Mouse (Mus musculus) naive thymus-derived CD4-positive, alpha-beta T cell, adult 2 months (primary cell): ENCODE results near the gene Ahcyl1.
"Not testable (repeated sequence)": the region's sequence is repeated elsewhere in the genome, so short reads cannot be mapped to it uniquely, and the experiment has no call there.

ENCODE experiments used
- DNase-seq: peaks from one replicate; pipeline ENCODE4 v3.0.0-alpha.2; 2011; ENCODE audit warnings: low read depth

The Ahcyl1 gene

GRCm38 (mm10) chr3:107654861-107655260 lies 41.5 kb downstream of the Ahcyl1 start:
- DNase-seq, result no peak

DNA sequence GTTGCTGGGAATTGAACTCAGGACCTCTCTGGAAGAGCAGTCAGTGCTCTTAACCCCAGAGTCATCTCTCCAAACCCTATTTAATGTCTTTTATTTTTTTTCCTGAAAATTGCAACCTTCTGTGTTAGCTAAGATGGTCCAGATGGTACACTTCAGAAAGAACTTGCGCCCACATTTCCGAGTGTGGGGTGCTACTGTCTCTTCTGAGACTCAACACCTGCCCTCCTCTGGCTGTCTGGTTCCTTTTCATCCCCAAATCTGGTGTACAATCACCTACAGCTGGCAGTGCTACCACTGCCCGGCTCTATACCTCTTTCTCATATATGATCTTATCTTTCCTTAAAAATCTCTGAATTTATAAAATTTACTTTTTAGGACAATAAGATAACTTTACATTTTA lies 43.4 kb downstream of the Ahcyl1 start:
- DNase-seq, result no peak

DNA sequence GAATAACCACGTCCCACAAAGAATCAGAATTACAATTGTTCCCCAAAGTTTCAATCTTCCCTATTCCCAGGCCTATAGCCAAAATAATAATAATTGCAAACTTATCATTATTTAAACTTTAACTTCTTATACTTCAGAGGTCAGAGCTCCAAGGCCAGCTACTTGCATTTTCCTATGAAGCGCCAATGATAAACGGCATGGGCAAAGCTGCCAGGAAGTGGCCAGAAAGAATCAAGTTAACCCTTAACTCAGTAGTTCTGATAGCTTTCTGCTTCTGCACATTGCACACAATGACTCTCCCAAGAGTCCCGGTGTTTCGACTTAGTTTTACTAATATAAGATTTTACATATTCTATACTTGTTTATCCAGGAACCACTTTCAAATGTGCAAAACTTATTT lies 46.1 kb downstream of the Ahcyl1 start:
- not testable (repeated sequence) for DNase-seq

DNA sequence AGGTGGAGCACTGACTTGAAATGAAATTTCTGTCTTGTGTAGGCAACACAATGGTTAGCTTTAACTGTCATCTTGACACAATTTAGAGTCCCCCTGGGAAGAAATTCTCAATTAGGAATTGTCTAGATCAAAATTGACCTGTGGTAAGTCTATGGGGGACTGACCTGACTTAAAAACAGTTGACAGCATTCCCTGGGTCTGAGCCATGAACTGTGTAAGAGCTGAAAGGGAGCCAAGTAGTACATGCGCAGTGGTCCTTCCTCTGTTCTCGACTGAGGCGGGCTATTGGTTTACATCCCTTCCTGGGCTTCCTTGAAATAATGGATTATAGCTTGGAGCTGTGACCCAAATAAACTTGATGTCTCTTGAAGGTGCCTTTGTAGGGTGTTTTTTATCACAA lies 49.4 kb downstream of the Ahcyl1 start:
- no peak for DNase-seq

GRCm38 (mm10) chr3:107637606-107638172 lies 58.7 kb downstream of the Ahcyl1 start:
- no peak for DNase-seq

DNA sequence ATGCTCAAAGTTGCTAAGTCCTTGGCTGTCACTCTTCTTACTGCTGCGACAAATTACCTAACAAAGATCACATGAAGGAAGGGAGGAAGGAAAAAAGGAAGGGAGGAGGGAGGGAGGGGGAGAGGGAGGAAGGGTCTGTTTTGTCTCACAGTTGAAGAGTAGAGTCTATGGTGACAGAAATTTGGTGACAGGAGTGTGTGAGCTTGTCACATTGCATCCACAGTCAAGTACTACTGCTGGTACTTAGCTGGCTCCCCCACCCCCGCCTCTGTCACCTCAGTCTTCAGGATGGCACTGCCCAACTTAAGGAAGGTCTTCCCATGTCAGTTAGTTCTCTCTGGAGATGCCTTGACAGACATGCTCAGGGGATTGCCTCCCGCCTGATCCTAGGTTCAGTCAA lies 60.1 kb downstream of the Ahcyl1 start:
- no peak for DNase-seq

DNA sequence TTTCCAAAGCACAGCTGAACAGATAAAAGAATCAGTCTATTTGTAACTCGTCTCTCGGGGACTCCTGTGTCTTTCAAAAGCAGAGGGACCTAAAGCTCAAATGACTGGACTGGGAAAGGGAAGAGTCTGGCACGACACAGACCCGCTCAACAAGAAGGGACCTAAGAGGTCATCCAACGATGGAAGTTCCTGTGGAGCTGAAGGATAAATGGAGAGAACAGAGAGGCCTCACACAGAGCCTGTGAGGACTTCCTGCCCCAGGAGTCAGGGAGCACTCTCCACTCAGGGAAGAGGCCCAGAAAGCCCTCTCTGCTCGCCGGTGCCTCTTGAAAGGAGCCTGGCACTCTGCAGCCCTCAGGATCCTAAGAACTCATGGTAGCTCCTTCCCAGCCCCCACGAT lies 60.5 kb downstream of the Ahcyl1 start:
- no peak for DNase-seq

- DNase-seq, result no peak
Measured at GRCm38 (mm10) chr3:107633906-107634305, 62.5 kb downstream of the Ahcyl1 start.

DNA sequence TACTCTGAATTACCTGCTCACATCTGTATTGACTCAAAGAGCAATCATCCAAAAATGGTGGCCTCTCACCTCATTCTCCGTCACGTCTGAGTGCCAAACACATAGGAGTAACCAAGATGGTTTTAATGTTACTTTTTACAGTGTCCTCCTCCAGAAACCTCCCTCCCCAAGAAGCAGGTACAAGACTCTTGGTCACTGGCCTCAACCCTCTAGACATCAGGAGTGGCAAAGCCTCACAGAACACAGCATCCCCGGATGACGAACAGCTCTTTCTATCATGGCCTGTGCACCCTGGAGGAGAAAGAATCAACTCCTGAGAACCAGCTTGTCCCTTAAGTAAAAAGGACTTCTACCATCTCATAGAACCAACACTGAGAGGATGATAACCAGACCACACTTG lies 63.6 kb downstream of the Ahcyl1 start:
- no peak for DNase-seq

DNA sequence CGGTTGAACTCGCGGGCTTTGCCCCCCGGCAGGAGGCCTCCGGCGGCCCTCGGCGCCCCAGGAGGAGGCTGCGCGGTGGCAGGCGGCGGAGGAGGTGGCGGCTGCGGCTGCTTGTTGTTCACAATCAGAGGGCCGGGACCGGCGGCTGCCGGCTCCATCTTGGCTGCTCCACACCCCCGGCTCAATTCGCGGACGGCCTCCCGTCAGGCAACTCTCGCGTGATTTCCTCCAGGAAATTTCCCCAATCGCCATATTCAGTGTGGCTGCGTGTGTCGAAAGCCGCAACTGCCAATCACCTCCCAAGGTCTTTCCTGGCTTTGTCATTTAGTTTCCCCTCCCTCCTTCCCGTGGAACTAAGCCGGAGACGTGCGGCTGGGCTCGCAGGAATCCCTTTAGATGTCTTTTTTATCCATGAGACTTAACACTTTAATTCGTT lies 64.8 kb downstream of the Ahcyl1 start, which contains the start of gene Strip1:
Gene Strip1 (minus strand): TSS at position 172 of the 436 bp plus-strand sequence.
- peak; percentile 95 for DNase-seq

- DNase-seq, result no peak
Measured at GRCm38 (mm10) chr3:107630682-107631522, 65.5 kb downstream of the Ahcyl1 start, which contains the start of gene Gm10961. Gm10961 (plus strand) TSS chr3:107631322.

- DNase-seq, result no peak
Measured at GRCm38 (mm10) chr3:107629411-107629810, 66.9 kb downstream of the Ahcyl1 start.

DNA sequence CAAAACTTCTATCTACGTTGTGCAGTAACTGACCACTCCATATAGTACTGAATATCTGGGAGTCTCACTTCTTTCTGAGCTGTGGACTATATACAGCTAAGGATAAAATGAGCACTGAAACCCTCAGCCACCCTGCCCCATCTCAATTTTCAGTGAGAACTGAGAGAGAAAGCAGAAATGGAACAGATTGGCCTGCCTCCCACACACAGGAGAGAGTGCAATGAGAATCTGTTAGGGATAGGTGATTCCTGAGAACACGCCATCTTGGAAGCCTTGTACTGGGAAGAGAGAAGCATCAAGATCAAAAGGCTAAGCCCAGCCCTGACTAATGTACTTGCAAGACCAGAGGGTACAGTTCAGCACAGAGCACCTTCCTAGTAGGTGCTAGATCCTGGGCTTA lies 67.8 kb downstream of the Ahcyl1 start:
- DNase-seq, result no peak

DNA sequence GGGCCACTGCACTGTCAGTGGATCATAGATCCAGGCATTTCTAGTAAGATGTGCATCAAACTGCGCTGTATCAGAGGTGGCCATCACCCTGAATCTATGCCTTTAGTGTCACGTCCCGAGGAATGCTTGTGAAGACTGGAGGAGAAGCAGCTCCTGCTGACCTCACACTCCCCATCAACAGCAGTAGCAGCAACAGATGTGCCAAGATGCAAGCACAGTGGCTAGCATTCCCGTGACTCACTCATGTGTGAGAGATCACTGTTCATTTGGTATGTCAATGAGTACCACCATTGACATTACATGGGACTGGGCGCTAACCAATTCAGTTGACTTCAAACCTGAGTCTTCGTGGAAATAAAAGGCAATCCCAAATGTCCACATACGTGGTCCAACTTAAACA lies 68.7 kb downstream of the Ahcyl1 start:
- no peak for DNase-seq

DNA sequence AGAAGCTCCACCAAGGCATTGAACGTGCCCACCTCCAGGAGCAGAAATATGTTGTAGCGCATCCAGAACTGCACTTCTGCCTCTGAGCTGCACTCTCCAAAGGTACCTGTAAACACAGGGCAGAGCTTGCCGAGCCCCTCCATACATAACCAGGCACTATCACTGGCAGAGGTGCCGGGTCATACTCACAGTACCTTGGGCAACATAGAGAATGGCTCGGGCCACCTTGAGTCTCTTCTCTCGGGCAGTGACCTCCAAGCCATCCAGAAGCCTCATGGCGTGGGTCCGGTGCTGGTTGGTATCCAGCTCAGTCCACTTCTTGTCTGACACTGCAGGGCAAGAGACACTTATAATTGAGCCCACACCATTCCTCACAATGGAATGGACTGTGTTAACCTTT lies 69.6 kb downstream of the Ahcyl1 start:
- no peak for DNase-seq

GRCm38 (mm10) chr3:107625536-107625935 lies 70.8 kb downstream of the Ahcyl1 start:
- DNase-seq, result no peak

GRCm38 (mm10) chr3:107624424-107624823 lies 71.9 kb downstream of the Ahcyl1 start:
- DNase-seq, result no peak

- no peak for DNase-seq
Measured at GRCm38 (mm10) chr3:107622537-107622936, 73.8 kb downstream of the Ahcyl1 start.

- no peak for DNase-seq
Measured at GRCm38 (mm10) chr3:107621286-107622075, 74.9 kb downstream of the Ahcyl1 start.

GRCm38 (mm10) chr3:107619911-107620310 lies 76.4 kb downstream of the Ahcyl1 start:
- DNase-seq, result no peak

- no peak for DNase-seq
Measured at GRCm38 (mm10) chr3:107617800-107618199, 78.6 kb downstream of the Ahcyl1 start.
